Mouse (Mus musculus) thymus, adult 2 months (tissue): ENCODE measurements around the gene Rab15.

Experiments
- CTCF ChIP-seq: fragments of 200-500 bp; IDR thresholded peaks from 2 replicates; pipeline ENCODE4 v1.5.1; 2012; ENCODE audit warnings: mild to moderate bottlenecking, control low read depth, low read length, moderate library complexity, borderline replicate concordance; ENCODE audit not compliant: control insufficient read depth, poor library complexity, insufficient read depth; ENCODE audit errors: extremely low read depth
- POLR2A ChIP-seq: fragments of 200-500 bp; IDR thresholded peaks from 2 replicates; pipeline ENCODE4 v1.6.1; 2012; ENCODE audit warnings: mild to moderate bottlenecking, low read length, control low read depth, moderate library complexity; ENCODE audit not compliant: control insufficient read depth, poor library complexity, insufficient read depth; ENCODE audit errors: extremely low read depth

DNA sequence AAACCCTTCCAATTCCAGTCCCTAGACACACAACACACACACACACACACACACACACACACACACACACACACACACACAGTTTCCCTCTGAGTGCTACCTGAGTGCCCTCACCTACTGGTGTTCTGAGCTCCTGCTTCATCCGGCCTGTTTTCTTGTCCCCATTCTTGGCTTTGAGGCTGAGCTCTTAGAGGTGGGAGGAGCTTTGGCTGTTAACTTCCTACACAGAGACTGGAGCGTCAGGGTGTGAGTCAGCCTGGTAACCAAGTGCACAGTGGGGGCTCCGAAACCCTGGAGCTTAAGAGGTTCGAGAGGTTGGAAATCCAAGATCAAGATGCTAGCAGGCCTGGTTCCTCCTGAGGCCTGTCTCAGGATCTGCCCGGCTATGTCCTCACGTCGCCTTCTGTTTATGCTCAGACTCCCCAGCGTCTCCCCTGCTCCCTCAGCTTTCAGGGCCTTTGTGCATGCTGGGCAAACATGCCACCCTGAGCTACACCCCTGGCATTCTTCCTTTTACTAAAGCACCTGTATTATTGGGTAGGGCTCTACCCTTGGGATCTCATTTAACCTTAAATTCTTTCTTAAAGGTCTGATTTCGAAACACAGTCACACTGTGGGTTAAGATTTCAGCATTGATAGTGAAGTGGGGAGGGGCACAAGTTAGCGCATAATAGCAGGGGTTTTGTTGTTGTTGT, 45.0 kb upstream of the Rab15 start:
- TF ChIP-seq CTCF, result no peak
- TF ChIP-seq POLR2A, result no peak
